Mouse (Mus musculus): ENCODE results near the gene Cux1.

DNA sequence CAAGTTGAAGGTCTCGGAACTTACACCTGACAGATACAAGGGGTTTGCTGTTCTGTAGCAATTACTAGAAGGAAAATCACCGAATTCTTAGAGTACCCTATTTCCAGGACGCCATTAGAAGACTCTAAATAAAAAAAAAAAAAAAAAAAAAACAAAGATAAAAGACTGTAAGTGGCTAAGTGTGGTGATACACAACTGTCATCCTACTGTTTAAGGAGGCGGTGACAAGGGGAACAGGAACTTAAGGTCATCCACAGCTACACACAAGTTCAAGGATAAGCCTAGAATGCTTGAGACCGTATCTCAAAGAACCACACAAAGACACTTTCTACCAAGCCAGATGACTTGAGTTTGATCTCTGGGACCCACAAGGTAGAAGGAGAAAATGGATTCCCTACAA lies 56.7 kb downstream of the Cux1 start:
- TF ChIP-seq CTCF (IDR thresholded peaks at IDR 0.05; ENCODE audit: control insufficient read depth, insufficient read depth, low read length) (no peak), POLR2A (IDR thresholded peaks at IDR 0.05; ENCODE audit: borderline replicate concordance, control insufficient read depth, low read depth, low read length) (no peak)
